Mouse (Mus musculus) kidney, embryonic 15.5 days (tissue): ENCODE measurements at regions not wholly inside any gene's neighbourhood (a gene's known extent, or its start where the extent isn't known, plus 50 kb on each side); places are given as distances from the start of the nearest gene placed in this dataset.

ENCODE experiments used
- ATAC-seq: fragments of 200-750 bp; cut with Nextera tagmentation; replicated peaks from 2 replicates; pipeline ENCODE4 v1.8.0; 2017; ENCODE audit warnings: moderate TSS enrichment; ENCODE audit not compliant: low FRiP score
- H3K27ac ChIP-seq: fragments of 300-500 bp; sonication (generic); 2 replicates; pipeline ENCODE4 v1.5.1; 2015; ENCODE audit warnings: mild to moderate bottlenecking, inconsistent platforms
- H3K27me3 ChIP-seq: fragments of 300-500 bp; sonication (generic); 2 replicates; pipeline ENCODE4 v1.6.1; 2015; ENCODE audit warnings: inconsistent platforms
- H3K36me3 ChIP-seq: fragments of 300-500 bp; sonication (generic); 2 replicates; pipeline ENCODE4 v1.6.1; 2015; ENCODE audit warnings: inconsistent platforms
- H3K4me1 ChIP-seq: fragments of 300-500 bp; sonication (generic); 2 replicates; pipeline ENCODE4 v1.6.1; 2015; ENCODE audit warnings: inconsistent platforms
- H3K4me2 ChIP-seq: fragments of 300-500 bp; sonication (generic); 2 replicates; pipeline ENCODE4 v1.6.1; 2015; ENCODE audit warnings: moderate library complexity, mild to moderate bottlenecking, inconsistent platforms
- H3K4me3 ChIP-seq: fragments of 300-500 bp; sonication (generic); replicated peaks from 2 replicates; pipeline ENCODE4 v1.5.1; 2015; ENCODE audit warnings: mild to moderate bottlenecking, inconsistent platforms
- H3K9ac ChIP-seq: fragments of 300-500 bp; sonication (generic); 2 replicates; pipeline ENCODE4 v1.6.1; 2015; ENCODE audit warnings: mild to moderate bottlenecking, inconsistent platforms
- H3K9me3 ChIP-seq: fragments of 300-500 bp; sonication (generic); replicated peaks from 2 replicates; pipeline ENCODE4 v1.6.1; 2016; ENCODE audit warnings: inconsistent platforms
- WGBS: fragments of 180-500 bp; shearing (Covaris S2); methylation state at CpG from one replicate; pipeline ENCODE4 v1.1.7; 2015; ENCODE audit warnings: mixed read lengths; 5-methylcytosine and 5-hydroxymethylcytosine counted together

- no peak overlapping the region for H3K4me2 ChIP-seq
- no peaks in the 10 kb centered on the region for H3K27me3 ChIP-seq
- no peak for ATAC-seq
- H3K9ac ChIP-seq = no peak overlapping the region
- H3K9me3 ChIP-seq = no peaks in the 10 kb centered on the region
- H3K36me3 ChIP-seq = no peaks in the 10 kb centered on the region
- H3K4me1 ChIP-seq = no peaks in the 10 kb centered on the region
- WGBS = 27% methylated on average over 5 of the region's 5 CpGs
- no peak overlapping the region for H3K4me3 ChIP-seq
- no peak overlapping the region for H3K27ac ChIP-seq
Observed at GRCm38 (mm10) chr6:133904501-133904900, 50.9 kb upstream of the Kap start.

GRCm38 (mm10) chr6:133934667-133935066, 81.1 kb upstream of the Kap start:
- Histone ChIP-seq H3K4me2 (no peak overlapping the region), H3K27me3 (no peaks in the 10 kb centered on the region), H3K4me1 (no peaks in the 10 kb centered on the region), H3K4me3 (no peak overlapping the region), H3K9ac (no peak overlapping the region), H3K36me3 (no peaks in the 10 kb centered on the region), H3K9me3 (no peaks in the 10 kb centered on the region), H3K27ac (no peak overlapping the region)
- ATAC-seq = 0 out of 2 replicates have a peak, but pooled peaks have one; percentile 25
- WGBS = 90% methylated on average over 7 of the region's 7 CpGs

- H3K4me2 ChIP-seq = no peak overlapping the region
- H3K4me3 ChIP-seq = no peak overlapping the region
- H3K9ac ChIP-seq = no peak overlapping the region
- H3K9me3 ChIP-seq = no peaks in the 10 kb centered on the region
- WGBS = 91% methylated on average over 2 of the region's 2 CpGs
- no peaks in the 10 kb centered on the region for H3K27me3 ChIP-seq
- no peak for ATAC-seq
- H3K27ac ChIP-seq = no peak overlapping the region
- H3K4me1 ChIP-seq = no peaks in the 10 kb centered on the region
- H3K36me3 ChIP-seq = no peaks in the 10 kb centered on the region
Observed at GRCm38 (mm10) chr6:133935671-133936070, 82.1 kb upstream of the Kap start.

GRCm38 (mm10) chr6:133959902-133960634, 75.4 kb upstream of the Etv6 start:
- H3K27me3 ChIP-seq = no peaks in the 10 kb centered on the region
- 84% methylated on average over 11 of the region's 11 CpGs for WGBS
- no peaks in the 10 kb centered on the region for H3K9me3 ChIP-seq
- no peaks in the 10 kb centered on the region for H3K36me3 ChIP-seq
- H3K27ac ChIP-seq = no peak overlapping the region
- ATAC-seq = no peak
- no peak overlapping the region for H3K4me3 ChIP-seq
- H3K9ac ChIP-seq = no peak overlapping the region
- H3K4me2 ChIP-seq = no peak overlapping the region
- no peaks in the 10 kb centered on the region for H3K4me1 ChIP-seq

- Histone ChIP-seq H3K4me1 (no peaks in the 10 kb centered on the region), H3K27ac (no peak overlapping the region), H3K36me3 (no peaks in the 10 kb centered on the region), H3K4me2 (no peak overlapping the region), H3K27me3 (no peaks in the 10 kb centered on the region), H3K9ac (no peak overlapping the region), H3K4me3 (no peak overlapping the region), H3K9me3 (no peaks in the 10 kb centered on the region)
- 26% methylated on average over 7 of the region's 7 CpGs for WGBS
- ATAC-seq = no peak
Observed at GRCm38 (mm10) chr6:133960713-133961112, 74.8 kb upstream of the Etv6 start.

- H3K9ac ChIP-seq = no peak overlapping the region
- 68% methylated on average over 5 of the region's 5 CpGs for WGBS
- H3K4me3 ChIP-seq = no peak overlapping the region
- ATAC-seq = no peak
- no peaks in the 10 kb centered on the region for H3K27me3 ChIP-seq
- no peaks in the 10 kb centered on the region for H3K4me1 ChIP-seq
- no peak overlapping the region for H3K27ac ChIP-seq
- H3K4me2 ChIP-seq = no peak overlapping the region
- H3K36me3 ChIP-seq = no peaks in the 10 kb centered on the region
- no peaks in the 10 kb centered on the region for H3K9me3 ChIP-seq
Observed at GRCm38 (mm10) chr6:133962641-133963040, 72.9 kb upstream of the Etv6 start.

- Histone ChIP-seq H3K27me3 (no peaks in the 10 kb centered on the region), H3K27ac (no peak overlapping the region), H3K36me3 (no peaks in the 10 kb centered on the region), H3K4me3 (no peak overlapping the region), H3K4me1 (no peaks in the 10 kb centered on the region), H3K9me3 (no peaks in the 10 kb centered on the region), H3K9ac (no peak overlapping the region), H3K4me2 (no peak overlapping the region)
- 86% methylated on average over 6 of the region's 6 CpGs for WGBS
- no peak for ATAC-seq
Observed at GRCm38 (mm10) chr6:133963264-133963663, 72.2 kb upstream of the Etv6 start.

- 81% methylated on average over 3 of the region's 3 CpGs for WGBS
- ATAC-seq = no peak
Observed at GRCm38 (mm10) chr6:133967286-133967685, 68.2 kb upstream of the Etv6 start.

GRCm38 (mm10) chr6:133972054-133972705, 63.3 kb upstream of the Etv6 start:
- Histone ChIP-seq H3K9ac (no peak overlapping the region), H3K4me3 (no peak overlapping the region), H3K36me3 (no peaks in the 10 kb centered on the region), H3K27ac (no peak overlapping the region), H3K27me3 (no peaks in the 10 kb centered on the region; the same call in 1 of the 2 replicates), H3K4me1 (peaks cover 8% of the 10 kb centered on the region; the same call in 1 of the 2 replicates), H3K4me2 (no peak overlapping the region), H3K9me3 (no peaks in the 10 kb centered on the region)
- ATAC-seq = no peak
- WGBS = 59% methylated on average over 6 of the region's 6 CpGs

More at GRCm38 (mm10) chr6:133967286-133967685, 68.2 kb upstream of the Etv6 start:
- Histone ChIP-seq H3K36me3 (no peaks in the 10 kb centered on the region), H3K27me3 (no peaks in the 10 kb centered on the region), H3K27ac (no peak overlapping the region), H3K9ac (no peak overlapping the region), H3K4me1 (no peaks in the 10 kb centered on the region), H3K9me3 (no peaks in the 10 kb centered on the region), H3K4me3 (no peak overlapping the region), H3K4me2 (no peak overlapping the region)

GRCm38 (mm10) chr6:133973205-133973838, 62.2 kb upstream of the Etv6 start:
- Histone ChIP-seq H3K36me3 (no peaks in the 10 kb centered on the region), H3K4me2 (no peak overlapping the region), H3K9ac (no peak overlapping the region), H3K4me3 (no peak overlapping the region), H3K27ac (no peak overlapping the region), H3K4me1 (peaks cover 9% of the 10 kb centered on the region; the same call in 1 of the 2 replicates), H3K27me3 (no peaks in the 10 kb centered on the region; the same call in 1 of the 2 replicates), H3K9me3 (no peaks in the 10 kb centered on the region)
- 86% methylated on average over 7 of the region's 7 CpGs for WGBS
- no peak for ATAC-seq

- Histone ChIP-seq H3K4me3 (no peak overlapping the region), H3K27me3 (no peaks in the 10 kb centered on the region; the same call in 1 of the 2 replicates), H3K9ac (no peak overlapping the region), H3K9me3 (no peaks in the 10 kb centered on the region), H3K4me1 (peaks cover 9% of the 10 kb centered on the region; the same call in 1 of the 2 replicates), H3K27ac (no peak overlapping the region), H3K36me3 (no peaks in the 10 kb centered on the region), H3K4me2 (no peak overlapping the region)
- ATAC-seq = no peak
- 65% methylated on average over 1 of the region's 1 CpGs for whole genome bisulfite sequencing
Observed at GRCm38 (mm10) chr6:133975951-133976350, 59.5 kb upstream of the Etv6 start.

- WGBS = 23% methylated on average over 6 of the region's 6 CpGs
- Histone ChIP-seq H3K27me3 (no peaks in the 10 kb centered on the region; the same call in 1 of the 2 replicates), H3K9me3 (no peaks in the 10 kb centered on the region), H3K4me1 (peaks cover 9% of the 10 kb centered on the region; the same call in 1 of the 2 replicates), H3K36me3 (no peaks in the 10 kb centered on the region), H3K27ac (0 out of 2 replicates have a peak overlapping the region, but pooled peaks have one; percentile 28), H3K4me3 (no peak overlapping the region), H3K9ac (no peak overlapping the region), H3K4me2 (no peak overlapping the region)
- ATAC-seq = peak; percentile 87
Observed at GRCm38 (mm10) chr6:133976854-133977253, 58.6 kb upstream of the Etv6 start.
